Mouse (Mus musculus): ENCODE data around the gene Ttbk2.

Ttbk2 gene

DNA sequence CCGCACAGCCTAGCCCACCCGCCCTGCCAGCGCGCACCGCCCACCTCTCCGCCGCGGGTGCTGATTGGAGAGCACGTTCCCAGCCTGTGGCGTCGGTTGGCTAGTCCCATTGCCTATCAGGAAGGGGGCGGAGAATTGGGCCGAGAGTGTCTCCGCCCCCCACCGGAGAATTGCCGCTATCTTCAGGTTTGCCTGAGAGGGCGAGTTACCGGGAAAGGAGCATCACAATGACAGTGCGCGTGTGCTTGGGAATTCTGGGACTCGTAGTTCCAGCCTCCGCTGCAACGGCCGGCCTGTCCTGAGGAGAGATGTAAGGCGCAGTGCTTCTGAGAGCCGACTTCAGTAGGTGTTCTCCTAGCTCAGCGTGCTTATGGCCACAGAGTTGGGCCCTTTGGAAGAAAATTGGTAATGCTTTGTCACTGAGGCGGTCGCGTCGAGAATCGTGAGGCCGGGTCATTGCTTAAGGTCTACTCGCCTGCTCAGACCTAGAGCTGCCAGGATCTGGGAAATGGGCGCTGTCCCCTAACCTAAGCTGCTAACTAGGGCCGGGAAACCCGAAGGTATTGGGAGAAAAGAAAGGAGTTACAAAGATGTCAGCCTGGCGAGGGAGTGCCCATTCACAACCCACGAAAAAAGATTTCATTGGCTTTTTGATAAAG is at the start of gene Ttbk2:
Gene Ttbk2, minus strand, starts transcription at position 181 of the 659 bp plus-strand sequence.
- DNase-seq (ENCODE audit: low spot score in 2 of 2): peak; percentile 96 to 97

DNA sequence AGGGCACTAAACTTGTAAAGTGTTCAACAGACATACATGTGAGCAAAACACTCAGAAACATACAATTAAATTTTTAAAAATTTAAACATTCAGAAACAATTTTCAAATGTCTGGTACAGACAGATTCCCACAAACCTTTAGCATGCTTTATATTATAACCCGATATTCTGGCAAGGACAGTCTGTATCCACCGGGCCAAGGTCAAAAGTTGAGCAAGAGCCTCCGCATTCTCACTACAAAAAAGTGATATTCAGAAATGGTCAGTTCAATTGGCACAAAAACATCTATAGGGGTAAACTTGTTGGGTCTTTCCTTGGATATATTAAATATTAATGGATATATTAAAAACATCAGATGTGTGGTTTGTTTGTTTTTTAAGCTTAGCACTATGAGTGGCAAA is 46.0 kb upstream of the Ttbk2 start:
- no peak for DNase-seq (ENCODE audit: low spot score in 2 of 2)

DNA sequence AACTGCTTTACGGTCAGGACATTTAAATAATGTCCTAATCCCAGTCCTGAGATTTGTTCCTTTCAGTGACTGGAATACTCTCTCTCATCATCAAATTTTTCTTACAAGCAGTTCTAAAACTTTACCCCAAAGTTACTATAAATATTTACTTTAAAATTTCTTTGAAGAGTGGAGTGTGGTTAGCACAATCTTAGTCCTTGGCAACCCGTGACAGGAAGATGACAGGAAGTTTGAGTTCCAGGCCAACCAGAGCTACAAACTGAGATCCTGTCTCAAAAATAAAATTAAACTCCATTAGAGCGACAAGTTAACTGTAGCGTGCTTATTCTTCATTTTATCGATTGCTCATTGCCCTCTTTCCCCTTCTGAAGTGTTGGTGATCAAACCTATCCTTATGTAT is 37.2 kb upstream of the Ttbk2 start:
- DNase-seq (ENCODE audit: low spot score in 2 of 2): no peak

DNA sequence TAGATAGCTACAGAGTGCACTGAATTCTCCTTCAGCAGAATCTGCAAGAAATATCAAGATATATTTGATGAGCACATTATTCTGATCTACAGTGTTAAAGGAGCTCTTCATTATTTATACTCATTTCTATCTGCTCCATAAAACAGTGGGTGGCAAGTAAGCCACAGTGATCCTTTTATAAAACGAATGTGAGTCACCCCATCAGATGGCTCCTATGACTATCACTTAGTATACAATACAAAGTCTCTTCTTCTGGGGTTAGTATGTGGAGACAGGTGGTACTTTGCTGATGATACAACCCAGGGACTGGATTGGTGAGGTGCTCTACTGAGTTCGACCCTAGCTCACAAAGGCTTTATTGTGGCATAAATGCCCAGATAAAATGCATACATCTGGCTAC is 22.8 kb upstream of the Ttbk2 start:
- DNase-seq (ENCODE audit: low spot score in 2 of 2): no peak

DNA sequence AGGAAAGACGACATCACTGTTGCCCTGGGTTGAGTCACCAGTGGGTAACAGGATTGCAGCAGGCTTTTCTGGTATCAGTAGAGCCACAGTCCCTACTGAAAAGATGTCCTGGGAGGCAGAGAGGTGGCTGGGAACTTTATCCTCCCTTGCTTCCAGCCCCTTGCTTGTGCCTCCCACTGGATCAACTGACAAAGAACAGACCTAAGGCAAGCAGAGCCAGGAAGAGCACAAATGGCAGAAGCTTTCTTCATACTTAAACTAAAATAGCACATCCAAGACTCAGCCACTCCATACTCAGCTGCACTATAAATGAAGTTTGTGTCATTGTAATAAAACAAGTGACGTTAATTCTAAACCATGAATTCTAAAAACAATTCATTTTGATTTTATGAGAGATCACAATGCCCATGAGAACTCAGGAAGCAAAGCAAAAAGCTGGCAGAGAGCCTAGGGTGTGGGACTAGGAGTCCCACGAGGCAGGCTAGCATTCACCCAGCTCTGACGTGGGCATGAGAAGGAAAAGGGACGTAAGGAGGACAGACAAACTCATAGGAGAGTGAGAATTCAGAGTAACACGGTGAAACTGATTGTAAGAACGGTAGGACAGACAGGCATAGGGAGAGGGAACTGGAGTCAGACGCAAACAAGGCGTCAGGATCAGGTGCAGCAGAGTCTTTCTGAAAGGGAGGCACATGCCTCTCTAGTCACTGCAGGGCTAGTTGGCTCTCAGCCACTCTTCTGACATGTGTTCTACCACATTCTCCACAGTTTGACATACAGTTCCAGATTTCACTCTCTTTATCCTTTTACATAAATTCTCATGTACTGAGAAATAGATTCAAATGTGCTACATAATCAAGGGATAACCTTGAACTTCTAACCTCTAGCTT is 21.3 kb upstream of the Ttbk2 start:
- no peak for DNase-seq (ENCODE audit: low spot score in 2 of 2)

DNA sequence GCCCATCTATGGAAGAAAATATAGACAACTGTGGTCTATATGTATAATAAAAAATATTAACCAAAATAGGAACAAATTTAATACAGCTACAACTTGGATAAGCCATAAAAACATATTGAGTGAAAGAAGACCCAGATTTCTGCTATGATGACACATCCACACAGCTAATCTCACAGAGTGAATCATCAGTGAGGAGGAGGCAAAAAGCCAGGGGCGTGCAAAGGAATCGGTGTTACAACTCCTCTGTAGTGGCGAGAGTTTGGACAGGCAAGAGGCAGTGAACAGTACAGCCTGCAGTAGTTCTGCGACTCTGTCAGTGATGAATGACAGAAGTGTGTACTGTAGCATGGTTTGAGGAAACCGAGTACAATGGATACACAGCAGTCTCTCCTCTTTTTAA is 16.9 kb upstream of the Ttbk2 start:
- no peak for DNase-seq (ENCODE audit: low spot score in 2 of 2)

DNA sequence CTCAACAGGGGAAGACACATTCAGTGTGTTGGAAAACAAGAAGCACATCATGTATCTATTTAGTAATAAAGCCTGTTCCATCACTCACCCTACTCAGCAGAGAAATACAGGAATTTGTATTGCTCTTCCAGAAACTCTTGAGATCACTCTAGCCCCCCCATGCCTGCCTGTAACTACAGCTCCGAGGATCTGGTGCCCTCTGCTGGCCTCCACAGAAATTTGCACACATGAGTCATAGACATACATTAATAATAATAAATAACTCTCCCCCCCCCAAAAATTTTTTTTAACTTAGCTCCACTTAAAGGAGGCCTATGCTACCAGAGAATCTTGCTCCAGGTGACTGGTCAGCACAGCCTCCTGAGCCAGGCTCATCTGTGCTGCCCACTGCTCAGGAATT is 16.2 kb upstream of the Ttbk2 start:
- DNase-seq (ENCODE audit: low spot score in 2 of 2): no peak

DNA sequence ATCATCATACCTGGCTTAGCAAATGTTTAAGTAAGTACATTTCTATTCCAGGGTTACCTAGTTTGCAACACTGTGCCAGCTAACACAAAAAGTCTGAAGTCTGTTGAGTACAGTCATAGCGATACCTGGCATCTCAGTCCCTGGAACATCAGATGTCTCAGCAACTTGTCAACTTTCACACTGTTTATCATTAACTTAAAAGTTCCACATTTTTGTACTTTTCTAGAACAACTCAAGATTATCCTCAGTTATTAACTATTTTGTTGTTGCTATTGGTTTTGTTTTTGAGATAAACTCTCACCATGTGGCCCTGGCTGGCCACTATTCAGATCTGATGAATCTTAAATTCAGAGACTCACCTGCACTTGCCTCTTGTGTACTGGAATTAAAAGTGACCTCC is 13.0 kb upstream of the Ttbk2 start:
- no peak for DNase-seq (ENCODE audit: low spot score in 2 of 2)

DNA sequence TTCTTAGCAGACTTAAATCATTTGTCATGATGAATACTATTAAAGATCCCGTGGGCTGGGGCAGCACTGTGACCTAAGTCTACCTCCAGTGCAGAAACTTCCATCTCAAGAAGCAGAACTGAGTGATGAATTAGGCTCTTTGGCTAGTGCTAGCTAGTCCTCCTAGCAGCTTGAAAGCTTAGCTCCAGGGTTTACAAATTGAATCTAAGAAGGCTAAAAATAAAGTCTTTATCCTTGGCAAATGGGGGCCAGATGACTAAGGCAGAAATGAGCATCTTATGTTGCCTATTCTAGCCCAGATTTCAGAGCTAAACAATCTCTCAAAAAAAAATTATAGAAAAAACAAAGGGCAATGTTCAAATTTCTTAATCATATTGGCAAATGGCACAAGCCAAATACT is 10.3 kb upstream of the Ttbk2 start:
- DNase-seq (ENCODE audit: low spot score in 2 of 2): no peak

DNA sequence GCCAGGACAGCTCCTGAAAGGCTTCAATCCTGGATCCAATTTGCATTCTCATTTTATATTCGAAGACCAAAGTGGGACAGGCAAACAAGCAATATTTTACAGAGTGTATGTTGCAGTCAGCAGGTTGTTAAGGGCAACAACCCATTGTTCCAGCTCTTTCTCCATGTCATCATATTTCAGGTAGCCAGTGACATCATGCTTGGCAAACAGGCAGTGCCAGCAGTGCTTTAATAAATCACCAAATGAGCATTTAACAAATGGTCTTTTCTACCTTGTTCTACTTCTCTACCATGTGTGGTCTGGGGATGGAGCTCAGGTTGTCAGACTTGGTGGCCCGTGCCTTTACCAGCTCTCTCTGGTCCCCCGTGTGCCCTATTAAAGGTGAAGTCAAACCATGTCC is 7.7 kb upstream of the Ttbk2 start:
- DNase-seq (ENCODE audit: low spot score in 2 of 2): no peak

DNA sequence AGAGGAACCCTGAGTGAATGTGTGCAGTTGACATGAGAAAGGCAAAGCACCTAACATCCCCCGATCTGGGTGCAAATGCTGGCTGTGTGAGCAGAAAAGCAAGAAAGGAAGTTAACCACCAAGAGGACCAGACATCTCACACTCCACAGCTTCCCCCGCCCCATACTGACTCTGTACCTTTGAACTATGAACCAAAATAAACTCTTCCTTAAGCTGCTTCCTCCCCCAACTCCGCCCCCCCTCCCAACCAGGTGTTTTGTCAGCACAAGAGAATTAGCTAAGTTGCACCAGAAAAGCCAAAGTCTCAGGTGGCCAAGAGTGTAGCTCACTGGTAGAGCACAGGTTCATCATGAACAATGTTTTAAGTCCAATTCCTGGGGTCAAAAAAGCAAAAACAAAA is 2.7 kb upstream of the Ttbk2 start:
- DNase-seq (ENCODE audit: low spot score in 2 of 2): no peak

DNA sequence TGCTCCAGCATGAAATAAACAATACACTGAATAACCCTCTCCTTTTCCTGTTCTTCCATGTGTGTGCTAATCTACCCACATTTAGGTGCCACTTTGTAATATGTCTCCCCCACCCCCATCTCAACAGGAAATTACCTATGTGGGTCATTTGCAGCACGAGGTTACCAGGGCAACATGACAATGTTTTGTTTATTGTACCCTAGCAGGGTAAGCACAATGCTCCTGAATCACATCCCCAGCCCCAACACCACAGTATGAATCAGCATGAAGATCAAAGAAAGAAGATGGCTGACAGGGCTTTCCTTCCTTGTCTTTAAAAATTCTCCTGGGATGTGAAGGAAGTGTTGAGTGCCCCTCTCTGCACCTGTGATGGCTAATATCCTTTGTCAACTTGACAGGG is 2.2 kb upstream of the Ttbk2 start:
- DNase-seq (ENCODE audit: low spot score in 2 of 2): no peak

DNA sequence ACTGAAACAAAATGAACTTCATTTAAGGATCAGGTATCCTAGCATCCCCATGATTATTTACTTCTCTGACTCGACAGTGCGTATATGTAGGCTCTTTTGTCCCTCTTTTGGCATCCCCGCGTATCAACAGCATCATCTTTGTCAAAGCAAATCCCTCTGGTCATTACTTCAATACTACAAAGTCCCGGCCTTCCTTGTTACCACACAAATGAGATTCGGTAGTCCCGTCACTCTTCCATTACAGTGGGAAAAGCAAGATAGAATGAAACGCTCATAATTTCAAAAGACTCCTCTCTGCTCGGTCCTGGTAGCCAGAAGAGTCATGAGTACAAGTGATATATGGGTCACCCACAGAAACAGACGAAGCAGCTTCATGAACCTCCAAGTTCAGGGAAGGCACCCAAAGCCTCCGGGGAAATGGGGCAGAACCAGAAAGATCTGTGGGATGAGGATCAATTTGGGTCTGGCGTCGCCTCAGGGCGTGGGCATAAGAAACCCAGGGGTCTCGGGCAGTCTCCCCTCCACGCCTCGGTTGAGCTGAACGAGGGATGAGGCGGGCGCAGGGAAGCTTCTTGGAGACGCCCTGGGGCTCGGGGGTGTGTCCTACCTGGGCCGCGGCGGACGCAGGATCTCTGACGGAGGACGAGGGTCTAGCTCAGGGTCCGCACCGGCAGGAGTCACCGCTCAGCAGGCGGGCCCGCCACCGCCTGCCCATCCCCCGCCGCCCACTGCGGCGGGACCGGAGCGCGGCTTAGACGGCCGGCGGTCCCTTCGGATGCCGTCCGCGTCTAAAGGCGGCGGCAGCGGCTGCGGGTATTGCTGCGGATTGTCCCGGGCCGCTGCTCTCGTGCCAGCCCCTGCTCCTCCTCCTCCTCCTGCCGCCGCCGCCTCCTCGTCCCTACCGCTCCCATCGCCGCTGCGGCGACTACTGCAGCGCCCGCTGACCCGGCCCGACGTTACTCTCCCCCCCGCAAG is 668 bp downstream of the Ttbk2 start, which contains the start of gene Cdan1:
Gene Cdan1, minus strand, starts transcription at position 680 of the 975 bp plus-strand sequence.
- DNase-seq (ENCODE audit: low spot score in 2 of 2): peak in 1 of 2 experiments; percentile 39

DNA sequence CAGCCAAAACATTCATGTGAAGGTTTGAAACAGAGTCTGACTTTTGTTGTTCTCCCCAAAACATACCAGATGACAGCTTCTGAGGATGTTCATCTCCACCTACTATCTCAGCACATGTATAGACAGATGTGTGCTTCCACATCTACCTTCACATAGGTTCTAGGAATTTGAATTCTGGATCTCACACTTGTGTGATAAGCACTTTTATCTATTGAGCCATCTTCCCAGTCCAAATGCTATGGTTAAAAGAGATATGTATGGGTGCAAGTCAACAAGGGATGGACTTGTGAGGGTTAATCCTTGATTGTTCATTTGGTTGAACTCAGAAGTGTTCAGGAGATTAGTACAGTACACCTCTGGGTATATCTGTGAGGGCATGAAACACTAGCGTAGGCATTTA is 5.1 kb downstream of the Ttbk2 start:
- no peak for DNase-seq (ENCODE audit: low spot score in 2 of 2)

DNA sequence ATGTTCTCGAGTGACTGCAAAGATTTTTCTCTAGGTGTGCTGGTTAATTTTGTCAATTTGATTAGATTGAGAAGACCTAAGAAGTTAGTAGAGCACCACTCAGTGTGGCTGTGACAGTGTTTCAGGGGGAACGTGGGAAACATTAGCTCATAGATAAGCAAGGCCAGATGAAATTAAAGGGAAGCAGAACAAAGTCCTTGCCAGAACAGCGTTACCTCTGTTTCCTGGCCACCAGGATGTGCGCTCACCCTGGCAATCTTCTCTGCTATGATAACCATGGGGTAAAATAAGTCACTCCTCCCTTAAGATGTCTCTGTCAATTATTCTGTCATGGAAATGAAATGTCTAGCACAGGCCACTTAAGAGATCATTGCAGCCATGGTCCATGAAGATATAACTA is 6.4 kb downstream of the Ttbk2 start:
- DNase-seq (ENCODE audit: low spot score in 2 of 2): no peak

DNA sequence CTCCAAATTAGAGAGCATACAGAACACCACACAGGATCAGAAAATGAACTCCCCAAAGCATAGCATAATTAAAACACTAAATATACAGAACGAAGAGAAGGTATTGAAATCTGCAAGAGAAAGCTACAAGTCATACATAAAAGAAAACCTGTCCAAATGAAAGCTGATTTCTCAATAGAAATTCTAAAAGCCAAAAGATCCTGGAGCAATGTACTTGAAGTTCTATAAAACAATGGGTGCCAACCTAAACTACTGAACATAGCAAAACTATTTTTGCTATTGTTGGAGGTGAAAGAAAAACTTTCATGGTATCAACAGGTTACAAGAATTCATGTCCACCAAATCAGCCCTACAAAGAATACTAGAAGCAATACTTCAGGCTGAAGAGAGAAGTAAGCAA is 9.2 kb downstream of the Ttbk2 start:
- DNase-seq (ENCODE audit: low spot score in 2 of 2): no peak

DNA sequence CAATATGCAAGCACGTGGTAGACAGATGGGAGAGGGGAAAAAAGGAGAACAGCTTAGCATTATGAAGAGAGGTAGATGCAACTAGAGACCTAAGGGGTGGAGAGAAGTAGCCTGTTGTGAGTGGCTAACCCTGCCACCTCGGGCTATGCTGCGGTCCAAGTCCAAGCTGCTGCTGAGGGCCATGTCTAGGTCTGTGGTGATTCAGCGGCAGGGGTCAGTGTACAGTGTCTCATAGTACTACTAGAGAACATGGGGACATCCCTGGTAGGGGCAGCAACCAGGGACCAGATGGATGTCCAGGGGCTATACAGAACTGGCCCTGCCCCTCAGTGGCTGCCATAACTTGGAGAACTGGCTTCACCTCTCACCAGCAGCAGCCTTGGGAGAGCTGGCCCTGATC is 15.2 kb downstream of the Ttbk2 start:
- DNase-seq (ENCODE audit: low spot score in 2 of 2): no peak

DNA sequence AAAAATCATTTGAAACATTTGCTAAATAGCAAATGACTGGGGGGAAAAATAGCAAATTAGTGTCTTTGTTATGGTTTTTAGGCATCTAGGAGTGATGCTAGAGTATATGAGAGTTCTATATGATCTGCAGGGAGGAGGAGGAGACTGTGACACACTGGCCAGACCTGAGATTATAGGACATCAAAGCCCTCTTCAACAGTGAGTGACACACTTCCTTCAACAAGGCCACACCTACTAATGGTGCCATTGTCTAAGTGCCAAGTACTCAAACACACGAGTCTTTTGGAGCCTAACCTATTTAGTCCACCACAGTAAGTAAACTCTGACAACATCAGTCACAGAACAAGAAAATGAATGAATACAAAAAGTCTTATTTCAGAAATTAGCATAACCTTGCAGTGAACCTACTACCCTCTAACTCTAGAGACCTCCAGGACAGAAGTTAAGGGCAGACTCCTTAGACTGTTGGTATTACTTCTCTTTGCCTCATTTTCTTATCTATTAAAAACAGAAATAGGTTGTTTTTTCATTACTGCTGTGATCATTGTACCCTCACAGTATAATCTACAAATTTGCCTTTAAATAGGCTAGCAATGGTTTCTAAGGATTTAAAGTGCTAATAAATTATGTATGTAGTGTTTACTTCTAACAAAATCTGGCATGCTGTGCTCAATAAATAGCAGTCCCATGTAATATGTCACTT is 23.3 kb downstream of the Ttbk2 start:
- no peak for DNase-seq (ENCODE audit: low spot score in 2 of 2)

DNA sequence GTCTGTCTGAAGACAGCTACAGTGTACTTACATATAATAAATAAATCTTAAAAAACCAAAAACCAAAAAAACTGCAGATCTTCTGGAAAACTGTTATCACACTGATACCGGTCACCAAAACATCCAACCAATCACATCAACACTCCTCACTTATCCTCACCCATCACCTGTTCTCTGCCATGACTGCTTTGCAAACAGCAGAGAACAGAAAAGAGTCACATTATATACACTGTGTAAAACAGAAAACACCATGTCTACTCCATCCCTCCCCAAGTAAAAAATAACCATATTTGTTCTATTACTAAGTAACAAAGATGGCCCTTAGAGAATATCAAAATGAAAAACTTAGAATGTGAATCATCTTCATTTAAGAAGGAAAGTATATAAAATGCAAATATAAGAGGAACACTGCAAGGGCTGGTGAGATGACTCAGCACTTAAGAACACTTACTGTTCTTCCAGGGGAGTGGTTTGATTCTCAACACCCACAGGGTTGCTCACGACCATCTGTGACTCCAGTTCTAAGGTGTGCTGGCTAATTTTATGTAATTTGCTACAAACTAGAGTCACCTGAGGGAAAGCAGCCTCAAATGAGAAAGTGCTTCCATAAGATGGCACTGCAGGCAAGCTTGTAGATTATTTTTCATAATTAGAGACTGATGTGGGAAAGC is 80.0 kb downstream of the Ttbk2 start:
- DNase-seq (ENCODE audit: low spot score in 2 of 2): no peak

DNA sequence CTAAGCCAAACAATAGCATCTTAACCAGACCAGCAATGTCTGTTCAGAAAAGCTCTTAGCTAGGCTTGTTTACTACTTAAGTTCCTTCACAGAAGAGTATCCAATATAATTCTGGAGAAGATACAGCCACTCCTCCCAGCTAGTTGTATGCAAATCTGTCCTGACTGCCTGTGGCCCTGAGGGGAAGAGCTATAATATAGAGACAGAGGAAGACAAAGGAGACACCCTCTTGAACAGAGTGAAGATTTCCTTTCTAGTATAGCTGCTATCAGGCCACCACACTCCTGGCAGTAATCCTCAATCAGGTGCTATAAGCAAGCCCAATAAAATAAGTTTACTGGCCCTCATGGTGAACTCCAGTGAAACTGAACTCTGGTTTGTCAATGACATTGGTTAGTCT is 88.5 kb downstream of the Ttbk2 start:
- DNase-seq (ENCODE audit: low spot score in 2 of 2): no peak

DNA sequence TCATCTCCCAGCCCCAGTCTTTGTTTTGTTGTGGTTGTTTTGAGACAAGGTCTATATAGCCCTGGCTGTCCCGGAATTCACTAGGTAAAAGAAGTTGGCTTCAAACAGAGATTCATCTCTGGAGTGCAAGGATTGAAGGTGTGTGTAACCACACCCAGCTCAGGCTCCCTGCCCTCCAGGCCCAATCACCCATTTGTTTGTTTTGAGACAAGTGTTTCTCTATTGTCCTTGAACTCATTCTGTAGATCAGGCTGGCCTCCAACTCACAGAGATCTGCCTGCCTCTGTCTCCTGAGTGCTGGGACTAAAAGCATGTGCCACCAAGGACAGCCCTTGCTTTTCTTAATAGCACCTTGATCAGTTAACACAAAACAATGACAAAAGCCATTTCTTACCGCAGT is 102.4 kb downstream of the Ttbk2 start:
- DNase-seq (ENCODE audit: low spot score in 2 of 2): no peak
